Mouse (Mus musculus): ENCODE measurements around the gene Alox12. TPM values are rescaled to one million over a fixed set of nuclear protein-coding genes. Genes with fewer than 3 reads are reported as not detected.
A peak's percentile ranks its signal among the peaks of the same experiment; 100 is the strongest.

Alox12 gene
- polyA plus RNA-seq, 1 experiment from 2014 or later = 7.6 TPM

DNA sequence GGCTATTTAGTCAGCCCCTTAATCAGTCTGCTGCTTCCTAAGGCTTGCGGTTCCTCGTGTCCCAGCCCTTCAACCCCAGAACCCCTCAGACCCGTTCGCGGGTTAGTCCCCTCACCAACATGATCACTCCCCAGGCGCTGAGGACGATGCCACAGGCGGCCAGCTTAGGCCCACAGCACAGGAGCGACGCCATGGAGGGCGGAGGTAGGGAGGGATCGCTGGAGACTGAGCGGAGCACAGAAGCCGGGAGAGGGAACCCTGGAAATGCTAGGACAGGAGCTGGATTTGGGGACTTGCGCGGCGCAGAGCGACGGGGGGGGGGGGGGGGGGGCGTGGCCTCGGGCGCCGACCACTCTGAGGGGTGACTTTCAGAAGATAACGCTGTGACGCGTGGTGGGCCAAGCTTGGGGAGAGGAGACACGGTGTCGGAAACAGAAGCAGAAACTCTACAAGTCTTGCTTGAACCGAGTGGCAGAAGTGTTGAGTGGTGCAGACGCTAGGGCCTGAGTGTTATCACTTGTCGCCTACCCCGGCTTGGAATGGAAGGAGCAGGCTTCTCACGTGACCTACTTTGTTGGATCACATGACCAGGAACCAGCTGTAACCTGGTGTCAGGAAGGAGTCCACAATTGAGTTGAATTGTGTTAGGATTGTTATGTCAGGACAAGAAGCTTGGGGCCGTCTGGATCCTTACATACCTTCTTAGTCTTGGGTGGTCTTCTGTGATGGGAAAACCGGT is 15.4 kb downstream of the Alox12 start, which contains the start of the genes Gm21988 and Rnasek:
Gene Gm21988 (minus strand): TSS at position 290 of the 739 bp plus-strand sequence.
Gene Rnasek (minus strand): TSS at position 302 of the 739 bp plus-strand sequence.
- Histone ChIP-seq H3K9me3 (no peaks in the 10 kb centered on the region), H3K9ac (peak within 1 kb of the TSS; percentile 87), H3K4me2 (peak within 1 kb of the TSS; percentile 83), H3K27me3 (0 out of 2 replicates have a peak, but pooled peaks cover 2% of the 10 kb centered on the region), H3K27ac (peak within 1 kb of the TSS; percentile 93), H3K4me3 (peak within 1 kb of the TSS; percentile 81), H3K4me1 (peaks cover 37% of the 10 kb centered on the region), H3K36me3 (peaks cover 14% of the 10 kb centered on the region)
- 1% methylated on average over 33 of the region's 35 CpGs for WGBS
- ATAC-seq (ENCODE audit: insufficient number of reproducible peaks, insufficient read depth, low FRiP score, low TSS enrichment, low read depth) = no peak

DNA sequence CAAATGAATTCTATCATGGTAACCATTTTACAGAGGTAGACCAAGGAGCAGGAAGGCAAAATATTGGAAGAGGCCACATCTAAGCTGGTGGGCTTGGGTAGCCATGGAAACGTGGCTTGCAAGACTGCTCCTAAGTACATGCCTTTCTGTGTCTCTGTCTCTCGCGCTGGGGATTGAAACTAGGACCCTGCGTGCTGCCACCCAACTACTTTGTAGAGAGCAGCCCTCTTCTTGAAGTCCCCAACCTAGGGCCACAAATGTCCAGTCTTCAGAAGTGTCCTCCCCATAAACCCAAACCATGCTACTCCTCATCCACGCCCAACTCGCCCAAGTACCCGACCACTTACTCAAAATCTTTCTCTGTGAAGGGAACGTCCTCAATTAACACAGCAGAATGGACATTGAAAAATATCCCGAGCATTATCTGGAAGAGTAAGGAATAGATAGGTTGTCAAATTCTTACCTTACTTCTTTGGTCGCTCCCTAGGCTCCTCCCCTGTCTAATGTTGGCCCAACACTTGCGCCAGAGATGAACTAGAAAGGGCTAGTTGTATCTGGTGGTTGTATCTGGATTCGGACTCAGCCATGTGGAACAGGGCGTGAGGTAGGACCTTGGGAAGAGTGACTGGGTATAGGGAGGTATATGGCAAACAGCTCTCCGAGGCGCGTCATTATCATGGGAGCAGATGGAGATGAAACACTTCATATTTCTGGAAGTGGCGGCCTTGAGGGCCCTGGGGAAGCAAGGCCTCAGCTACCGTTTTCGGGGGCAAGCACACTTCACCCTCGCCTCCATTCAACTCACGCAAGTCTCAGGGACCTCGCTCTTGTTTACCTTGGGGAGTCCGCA is 16.3 kb downstream of the Alox12 start:
- peaks cover 45% of the 10 kb centered on the region for H3K4me1 ChIP-seq
- ATAC-seq (ENCODE audit: insufficient number of reproducible peaks, insufficient read depth, low FRiP score, low TSS enrichment, low read depth) = no peak

DNA sequence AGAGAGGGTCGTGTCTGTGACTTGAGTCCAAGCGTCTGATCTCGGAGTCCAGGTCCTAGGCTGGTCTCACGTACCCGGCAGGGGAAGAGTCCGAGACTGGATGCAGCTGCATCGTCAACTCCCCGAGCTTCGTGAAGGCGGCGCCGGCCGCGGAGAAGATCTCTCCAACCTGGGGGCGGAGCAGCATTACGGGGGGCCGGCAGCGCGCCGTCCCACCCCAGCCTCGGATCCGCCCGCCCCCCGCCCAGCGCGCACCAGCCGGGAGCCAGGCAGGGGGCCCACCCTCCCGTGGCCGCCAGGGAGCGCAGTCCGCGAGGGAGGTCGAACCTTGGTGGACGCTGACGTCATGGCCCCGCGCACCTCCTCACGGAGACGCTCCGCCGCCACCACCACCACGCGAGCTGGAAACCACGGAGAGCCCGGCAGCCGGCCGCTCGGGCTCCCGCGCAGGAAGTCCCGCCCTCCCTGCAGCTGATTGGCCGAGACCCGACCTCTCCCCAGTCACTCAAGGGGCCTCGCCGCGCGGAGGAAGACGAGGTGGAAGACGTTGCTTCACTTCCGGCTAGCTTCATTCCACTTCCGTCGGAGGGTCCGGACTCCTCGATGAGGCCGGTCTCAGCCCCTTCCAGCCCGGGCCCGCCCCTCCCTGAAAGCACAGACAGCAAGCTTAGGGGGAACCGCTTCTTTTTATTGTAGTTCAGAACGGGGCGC is 17.5 kb downstream of the Alox12 start, which contains the start of gene 0610010K14Rik:
Gene 0610010K14Rik (minus strand): TSS at position 458 of the 711 bp plus-strand sequence.
- Histone ChIP-seq H3K27me3 (no peaks in the 10 kb centered on the region), H3K4me2 (peak within 1 kb of the TSS; percentile 83), H3K36me3 (peaks cover 15% of the 10 kb centered on the region), H3K9me3 (no peaks in the 10 kb centered on the region), H3K4me3 (peak within 1 kb of the TSS; percentile 81), H3K4me1 (peaks cover 56% of the 10 kb centered on the region), H3K9ac (peak within 1 kb of the TSS; percentile 87), H3K27ac (peak within 1 kb of the TSS; percentile 93)
- under 1% methylated on average over 69 of the region's 70 CpGs for WGBS
- peak; percentile 89 for ATAC-seq (ENCODE audit: insufficient number of reproducible peaks, insufficient read depth, low FRiP score, low TSS enrichment, low read depth)

More for the DNA sequence above, 16.3 kb downstream of the Alox12 start:
- no peaks in the 10 kb centered on the region for H3K27me3 ChIP-seq
- H3K4me3 ChIP-seq = peak overlapping the region; percentile 81
- peak overlapping the region; percentile 87 for H3K9ac ChIP-seq
- peaks cover 15% of the 10 kb centered on the region for H3K36me3 ChIP-seq
- H3K4me2 ChIP-seq = peak overlapping the region; percentile 83
- peak overlapping the region; percentile 93 for H3K27ac ChIP-seq
- H3K9me3 ChIP-seq = no peaks in the 10 kb centered on the region
- WGBS = 13% methylated on average over 23 of the region's 23 CpGs

DNA sequence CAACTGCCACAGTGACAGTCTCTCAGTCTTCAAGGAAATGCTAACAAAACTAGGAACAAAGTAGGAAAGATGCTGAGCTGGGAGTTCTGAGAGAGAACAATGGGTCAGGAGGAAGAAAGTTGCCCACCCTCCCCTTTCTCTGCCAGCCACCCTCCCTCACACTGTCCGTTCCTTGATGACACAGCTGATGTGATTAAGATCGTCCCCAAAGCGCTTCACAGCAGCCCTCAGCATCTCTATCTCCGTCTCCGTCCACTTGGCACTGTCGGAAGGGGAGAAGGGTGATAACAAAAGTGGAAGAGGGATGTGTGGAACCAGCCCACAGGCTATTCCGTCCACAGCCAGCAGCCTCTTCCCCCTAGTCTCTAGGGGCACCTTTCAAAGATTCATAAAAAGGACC is 18.4 kb downstream of the Alox12 start:
- WGBS = 36% methylated on average over 7 of the region's 7 CpGs
- ATAC-seq (ENCODE audit: insufficient number of reproducible peaks, insufficient read depth, low FRiP score, low TSS enrichment, low read depth) = no peak
- Histone ChIP-seq H3K9me3 (no peaks in the 10 kb centered on the region), H3K4me1 (peaks cover 56% of the 10 kb centered on the region), H3K27me3 (no peaks in the 10 kb centered on the region), H3K4me2 (peak overlapping the region; percentile 83), H3K9ac (peak overlapping the region; percentile 87), H3K27ac (peak overlapping the region; percentile 93), H3K4me3 (peak overlapping the region; percentile 81), H3K36me3 (peaks cover 15% of the 10 kb centered on the region)

DNA sequence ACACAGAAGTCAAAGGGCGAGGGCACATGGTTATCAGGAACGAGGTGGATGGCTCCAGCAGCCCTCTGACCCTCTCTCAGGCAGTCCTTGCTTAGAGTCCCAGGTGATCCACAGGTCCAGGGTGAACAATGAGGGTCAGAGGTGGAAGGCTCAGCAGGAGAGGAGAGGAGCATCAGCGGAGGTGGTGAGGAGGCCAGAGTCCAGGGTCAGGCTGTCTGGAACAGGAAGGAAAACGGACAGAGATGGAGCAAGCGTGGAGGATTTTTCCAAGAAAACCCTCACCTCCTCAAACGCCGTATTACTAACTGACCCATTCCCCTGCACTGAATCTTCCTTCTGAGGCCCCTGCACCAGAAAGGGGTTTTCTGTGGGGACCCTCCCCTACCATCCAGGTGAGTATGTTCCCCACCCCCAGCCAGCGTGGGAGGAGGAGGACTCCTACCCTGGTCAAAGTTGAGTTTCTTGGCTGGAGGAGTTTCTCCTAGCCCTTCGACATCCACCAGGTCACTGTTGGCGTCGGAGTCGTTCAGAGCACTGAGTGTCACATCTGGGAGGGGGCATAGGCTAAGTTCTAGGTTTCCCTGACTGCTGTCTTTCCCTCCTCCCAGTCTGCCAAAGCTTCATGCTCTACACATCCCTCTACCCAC is 19.8 kb downstream of the Alox12 start:
- H3K4me3 ChIP-seq = no peak overlapping the region
- H3K27me3 ChIP-seq = peaks cover 7% of the 10 kb centered on the region
- peaks cover 15% of the 10 kb centered on the region for H3K36me3 ChIP-seq
- no peak for ATAC-seq (ENCODE audit: insufficient number of reproducible peaks, insufficient read depth, low FRiP score, low TSS enrichment, low read depth)
- H3K9ac ChIP-seq = no peak overlapping the region
- H3K27ac ChIP-seq = no peak overlapping the region
- H3K9me3 ChIP-seq = no peaks in the 10 kb centered on the region
- peaks cover 56% of the 10 kb centered on the region for H3K4me1 ChIP-seq
- WGBS = 87% methylated on average over 12 of the region's 12 CpGs
- no peak overlapping the region for H3K4me2 ChIP-seq

DNA sequence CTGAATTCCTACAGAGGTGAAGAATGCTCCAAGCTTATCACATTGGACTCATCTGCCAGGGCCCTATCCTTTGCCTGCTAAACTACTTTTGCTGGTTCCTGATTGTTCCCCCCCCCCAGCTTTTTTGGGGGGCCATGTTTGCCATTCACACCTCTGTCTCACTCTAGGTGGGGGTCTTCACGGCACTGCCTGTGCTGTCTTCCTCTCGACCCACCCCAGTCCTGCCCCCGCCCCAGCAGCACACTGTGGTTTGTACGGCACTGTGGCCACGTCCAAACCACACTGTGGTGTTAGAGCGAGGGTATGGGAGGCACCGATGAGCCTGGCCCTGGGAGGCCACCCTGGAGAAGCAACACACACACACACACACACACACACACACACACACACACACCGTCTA is 20.7 kb downstream of the Alox12 start:
- Histone ChIP-seq H3K27me3 (peaks cover 16% of the 10 kb centered on the region), H3K4me3 (no peak overlapping the region), H3K4me1 (peaks cover 63% of the 10 kb centered on the region), H3K36me3 (peaks cover 15% of the 10 kb centered on the region), H3K9ac (no peak overlapping the region), H3K27ac (peak overlapping the region; percentile 57), H3K4me2 (no peak overlapping the region), H3K9me3 (no peaks in the 10 kb centered on the region)
- no peak for ATAC-seq (ENCODE audit: insufficient number of reproducible peaks, insufficient read depth, low FRiP score, low TSS enrichment, low read depth)
- WGBS = 79% methylated on average over 8 of the region's 8 CpGs

DNA sequence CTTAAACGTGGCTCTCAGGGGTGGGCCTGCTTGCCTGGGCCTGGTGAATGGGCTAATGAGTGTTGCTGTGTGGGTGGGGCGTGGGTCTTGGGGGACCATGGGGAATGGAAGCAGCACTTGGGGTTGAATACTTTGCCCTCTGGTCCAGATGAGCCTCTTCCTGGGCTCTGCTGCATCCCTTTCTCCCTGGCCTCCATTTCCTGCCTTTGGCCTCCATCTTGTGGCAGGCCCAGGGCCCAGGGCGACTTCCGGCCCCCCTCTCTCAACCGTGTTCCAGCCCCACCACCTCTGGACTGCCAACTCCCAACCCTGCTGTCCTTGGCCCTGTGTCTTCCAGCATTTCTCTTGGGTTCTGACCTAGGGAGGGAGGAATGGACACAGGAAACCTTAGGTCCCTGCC is 21.1 kb downstream of the Alox12 start:
- ATAC-seq (ENCODE audit: insufficient number of reproducible peaks, insufficient read depth, low FRiP score, low TSS enrichment, low read depth) = no peak
- Histone ChIP-seq H3K27ac (peak overlapping the region; percentile 57), H3K27me3 (peaks cover 20% of the 10 kb centered on the region), H3K9ac (no peak overlapping the region), H3K4me2 (peak overlapping the region; percentile 66; the same call in 1 of the 2 replicates), H3K4me1 (peaks cover 67% of the 10 kb centered on the region), H3K4me3 (no peak overlapping the region), H3K36me3 (peaks cover 15% of the 10 kb centered on the region), H3K9me3 (no peaks in the 10 kb centered on the region)
- WGBS = 51% methylated on average over 5 of the region's 5 CpGs

DNA sequence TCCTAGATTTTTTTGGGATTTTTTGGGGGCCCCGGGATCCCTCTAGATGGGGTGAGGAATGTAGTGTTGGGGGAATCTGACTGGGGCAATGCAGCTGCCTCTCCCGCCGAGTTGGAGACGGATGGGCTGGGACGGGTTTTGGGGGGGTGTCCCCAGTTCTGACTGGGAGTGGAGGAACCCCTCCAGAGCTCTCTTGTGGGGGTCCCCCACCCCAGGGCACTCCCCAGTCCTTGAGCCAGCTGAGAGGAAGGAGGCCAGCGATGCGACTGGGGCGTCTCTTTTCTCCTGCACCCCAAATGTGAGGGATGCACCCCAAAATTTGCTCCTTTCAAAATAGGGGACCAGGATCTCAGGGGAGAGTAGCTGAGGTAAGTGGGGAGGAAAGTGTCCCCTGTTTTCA is 22.1 kb downstream of the Alox12 start:
- Histone ChIP-seq H3K36me3 (peaks cover 15% of the 10 kb centered on the region), H3K9me3 (no peaks in the 10 kb centered on the region), H3K4me2 (peak overlapping the region; percentile 66), H3K27me3 (peaks cover 30% of the 10 kb centered on the region), H3K9ac (peak overlapping the region; percentile 76), H3K4me3 (peak overlapping the region; percentile 47), H3K27ac (peak overlapping the region; percentile 39; the same call in 1 of the 2 replicates), H3K4me1 (peaks cover 62% of the 10 kb centered on the region)
- no peak for ATAC-seq (ENCODE audit: insufficient number of reproducible peaks, insufficient read depth, low FRiP score, low TSS enrichment, low read depth)
- WGBS = 37% methylated on average over 8 of the region's 8 CpGs

DNA sequence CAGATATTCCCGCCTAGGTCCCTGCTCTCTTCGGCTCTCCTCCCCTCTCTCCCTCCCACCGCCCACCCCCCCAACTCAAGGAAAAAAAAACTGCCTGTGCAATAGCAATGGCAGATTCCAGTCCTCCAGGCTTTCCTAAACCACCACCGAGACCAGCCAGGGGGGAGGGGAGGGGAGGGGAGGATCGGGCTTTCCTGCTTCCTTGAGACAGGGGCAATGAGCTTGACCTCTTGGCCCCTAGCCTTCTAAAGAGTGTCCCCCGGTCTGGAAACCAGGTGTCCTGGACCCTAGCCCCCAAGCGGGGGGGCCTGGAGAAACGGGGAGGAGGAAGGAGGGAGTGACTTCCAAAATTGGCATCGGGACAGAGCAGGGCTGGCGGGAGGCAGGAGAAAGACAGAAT is 22.6 kb downstream of the Alox12 start:
- peak overlapping the region; percentile 47 for H3K4me3 ChIP-seq
- peaks cover 35% of the 10 kb centered on the region for H3K27me3 ChIP-seq
- no peak for ATAC-seq (ENCODE audit: insufficient number of reproducible peaks, insufficient read depth, low FRiP score, low TSS enrichment, low read depth)
- peak overlapping the region; percentile 39; the same call in 1 of the 2 replicates for H3K27ac ChIP-seq
- WGBS = 5% methylated on average over 8 of the region's 10 CpGs
- H3K4me1 ChIP-seq = peaks cover 62% of the 10 kb centered on the region
- H3K4me2 ChIP-seq = peak overlapping the region; percentile 66
- peak overlapping the region; percentile 76 for H3K9ac ChIP-seq
- H3K36me3 ChIP-seq = peaks cover 15% of the 10 kb centered on the region
- H3K9me3 ChIP-seq = no peaks in the 10 kb centered on the region

DNA sequence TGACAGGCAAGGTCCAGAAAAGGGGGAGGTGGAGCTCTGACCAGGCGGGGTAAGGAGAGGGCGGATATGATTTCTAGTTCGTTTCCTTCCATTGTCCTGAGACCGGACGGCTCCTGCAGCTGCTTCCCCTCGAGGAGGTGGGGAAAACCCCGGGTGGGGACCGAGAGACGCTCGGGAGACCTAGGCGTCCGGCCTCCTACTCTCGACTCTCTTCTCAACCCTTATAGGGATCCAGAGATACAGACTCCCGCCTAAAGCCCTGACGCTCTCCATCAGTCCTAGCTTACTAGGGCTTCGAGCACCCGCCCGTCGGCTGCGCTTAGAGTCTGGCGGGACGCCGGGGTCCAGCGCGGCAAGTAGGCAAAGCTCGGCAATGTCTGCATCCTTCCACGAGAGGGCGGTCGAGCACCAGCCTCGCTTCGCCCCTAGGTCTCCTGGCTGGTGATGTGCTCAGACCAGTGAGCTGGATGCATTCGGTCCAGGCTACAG is 24.9 kb downstream of the Alox12 start:
- H3K27me3 ChIP-seq = peaks cover 58% of the 10 kb centered on the region
- peaks cover 57% of the 10 kb centered on the region for H3K4me1 ChIP-seq
- H3K4me2 ChIP-seq = peak overlapping the region; percentile 54
- ATAC-seq (ENCODE audit: insufficient number of reproducible peaks, insufficient read depth, low FRiP score, low TSS enrichment, low read depth) = no peak
- peaks cover 7% of the 10 kb centered on the region for H3K36me3 ChIP-seq
- H3K9me3 ChIP-seq = no peaks in the 10 kb centered on the region
- H3K27ac ChIP-seq = peak overlapping the region; percentile 45; the same call in 1 of the 2 replicates
- under 1% methylated on average over 32 of the region's 32 CpGs for WGBS
- peak overlapping the region; percentile 37 for H3K4me3 ChIP-seq
- peak overlapping the region; percentile 40; the same call in 1 of the 2 replicates for H3K9ac ChIP-seq

Measured in embryonic facial prominence, embryonic 13.5 days (tissue).